Mouse (Mus musculus): ENCODE data around the gene Serinc1. TPM values are rescaled to one million over a fixed set of nuclear protein-coding genes. Genes with fewer than 3 reads are reported as not detected.
"Not testable (repeated sequence)": the region's sequence is repeated elsewhere in the genome, so short reads cannot be mapped to it uniquely, and the experiment has no call there.

Serinc1 gene
- total RNA-seq (2021): 100 to 1,000 TPM; 184 to 191 TPM
- long read RNA-seq, experiment 1, transcript Serinc1-201 (9 exons, 2,880 nt): major isoform, 229 of 242 reads
- long read RNA-seq, experiment 1, partial matches to known transcripts: 7 of 242 reads
- long read RNA-seq, experiment 1, other reads (novel, unspliced or antisense): 6 of 242 reads
- long read RNA-seq, experiment 2, transcript Serinc1-201 (9 exons, 2,880 nt): major isoform, 177 of 194 reads
- long read RNA-seq, experiment 2, partial matches to known transcripts: 9 of 194 reads
- long read RNA-seq, experiment 2, other reads (novel, unspliced or antisense): 8 of 194 reads

DNA sequence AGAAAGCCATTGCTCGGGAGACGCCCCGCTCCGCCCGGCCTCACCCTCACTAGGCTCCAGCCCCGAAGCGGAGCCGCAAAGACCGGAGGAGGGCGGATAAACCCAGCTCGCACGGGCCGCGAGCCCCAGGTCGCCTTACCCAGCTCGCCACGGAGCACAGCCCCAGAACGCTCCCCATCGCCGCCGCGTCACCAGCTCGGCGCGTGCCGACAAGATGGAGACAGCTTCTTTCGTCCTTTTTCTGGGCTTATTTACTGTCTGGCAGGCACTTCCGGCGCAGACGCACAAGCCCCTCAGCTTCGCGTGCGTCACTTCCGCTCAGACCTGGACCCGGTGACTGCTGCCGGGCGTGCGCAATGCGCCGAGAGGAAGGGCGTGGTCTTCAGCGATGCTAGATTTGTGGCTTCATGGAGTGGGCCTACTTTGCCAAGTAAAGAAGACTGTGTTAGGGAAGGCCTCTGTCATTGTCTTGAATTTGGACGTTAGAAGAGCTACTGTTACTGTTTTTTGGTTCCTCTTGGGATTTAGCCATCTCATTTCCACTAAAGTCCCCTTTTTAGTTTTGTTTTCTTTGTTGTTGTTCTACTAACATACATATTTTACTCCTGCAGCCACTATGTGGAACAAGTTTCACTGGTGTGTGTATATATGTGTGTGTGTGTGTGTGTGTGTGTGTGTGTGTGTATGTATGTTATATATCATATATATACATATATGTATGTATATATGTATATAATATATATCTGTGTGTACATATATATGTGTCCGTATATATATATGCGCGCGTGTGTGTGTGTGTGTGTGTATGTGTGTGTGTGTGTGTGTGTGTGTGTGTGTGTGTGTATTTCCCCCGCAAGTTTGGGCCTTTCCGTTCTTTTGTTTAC, at the start of gene Serinc1:
TSS of gene Serinc1 (minus strand) at position 313 of the 884 bp plus-strand sequence.
- peak; percentile 94 for DNase-seq (ENCODE audit: low spot score)

DNA sequence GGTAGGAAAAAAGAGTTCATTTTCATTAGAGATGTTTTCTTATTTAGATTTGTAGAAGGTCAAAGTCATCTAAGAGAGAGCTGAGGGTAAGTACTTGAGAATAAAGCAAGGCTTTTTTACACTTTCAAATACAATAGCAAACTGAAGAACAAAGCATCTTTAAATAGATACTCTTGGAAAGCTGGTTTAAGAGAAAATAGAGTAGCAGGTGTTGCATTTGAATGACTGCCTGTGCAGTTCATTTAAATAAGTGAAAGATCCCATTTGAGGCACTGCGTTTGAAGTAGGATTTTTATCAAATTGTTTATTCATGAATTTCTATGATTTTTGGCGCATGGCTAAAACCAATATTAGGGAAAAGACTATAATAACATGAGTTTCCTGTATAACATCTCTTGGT, 44.4 kb upstream of the Serinc1 start:
- DNase-seq (ENCODE audit: low spot score): no peak

DNA sequence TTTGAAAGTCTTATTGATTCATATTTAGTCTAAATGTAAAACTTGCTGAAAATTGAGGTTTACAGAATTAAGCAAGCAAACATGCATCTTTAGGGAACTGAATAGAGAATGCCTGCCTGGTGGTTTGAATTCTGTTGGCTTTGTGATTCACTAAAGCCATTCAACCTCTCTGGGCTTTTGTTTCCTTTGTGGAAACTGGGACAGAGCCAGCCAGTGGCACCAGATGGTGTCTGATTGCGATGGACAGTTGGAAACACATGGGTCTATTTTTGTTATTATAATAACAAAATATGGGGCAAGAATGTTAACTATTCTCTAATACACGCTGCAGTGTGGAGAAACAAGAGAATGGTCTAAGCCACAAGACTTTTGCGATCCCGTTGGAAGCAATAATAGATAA, 39.8 kb upstream of the Serinc1 start:
- no peak for DNase-seq (ENCODE audit: low spot score)

- peak; percentile 46 for DNase-seq (ENCODE audit: low spot score)
These were observed 38.9 kb upstream of the Serinc1 start for GRCm38 (mm10) chr10:57571211-57571730.

DNA sequence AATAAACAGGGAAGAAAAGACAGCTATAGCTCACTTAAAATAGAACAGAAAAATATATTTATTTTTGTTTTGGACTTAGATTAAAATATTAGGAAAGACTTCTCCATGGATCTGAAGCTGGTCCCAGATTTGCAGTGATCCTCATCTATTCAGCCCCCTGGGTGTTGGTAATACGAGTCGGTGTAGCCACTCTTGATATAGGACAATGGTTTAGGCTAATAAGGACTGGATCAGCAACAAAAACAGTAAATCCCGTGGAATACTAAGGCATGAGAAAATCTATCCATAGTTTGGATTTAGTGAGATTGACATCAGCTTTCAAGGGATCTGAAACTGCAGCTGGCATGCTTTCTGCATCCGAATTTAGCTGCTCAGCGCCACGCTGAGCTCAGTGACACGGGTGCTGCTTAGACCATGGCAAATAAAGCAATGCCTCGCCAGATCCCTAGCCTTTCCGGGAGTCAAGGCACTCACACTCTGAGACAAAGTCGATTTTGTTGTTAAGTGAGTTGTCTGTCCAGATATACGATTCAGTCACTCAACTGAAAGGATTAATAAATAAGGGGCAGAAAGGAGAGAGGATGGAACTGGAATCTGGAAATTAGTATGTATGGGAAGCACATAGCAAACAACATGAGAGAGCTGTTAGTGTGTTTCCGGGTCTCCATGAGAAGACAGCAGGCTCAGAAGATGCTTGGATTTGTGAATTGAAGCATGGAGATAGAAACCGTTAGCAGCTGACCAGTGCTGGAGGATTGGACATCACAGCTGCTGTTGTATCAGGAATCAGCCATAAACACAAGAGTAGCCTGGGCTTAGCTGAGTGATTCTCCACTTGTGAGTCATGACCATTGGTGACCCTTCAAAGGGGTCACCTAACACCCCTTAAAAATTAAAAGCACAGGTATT, 36.9 kb upstream of the Serinc1 start:
- DNase-seq (ENCODE audit: low spot score): no peak

- DNase-seq (ENCODE audit: low spot score): no peak
These were observed 33.9 kb upstream of the Serinc1 start for GRCm38 (mm10) chr10:57566221-57566620.

DNA sequence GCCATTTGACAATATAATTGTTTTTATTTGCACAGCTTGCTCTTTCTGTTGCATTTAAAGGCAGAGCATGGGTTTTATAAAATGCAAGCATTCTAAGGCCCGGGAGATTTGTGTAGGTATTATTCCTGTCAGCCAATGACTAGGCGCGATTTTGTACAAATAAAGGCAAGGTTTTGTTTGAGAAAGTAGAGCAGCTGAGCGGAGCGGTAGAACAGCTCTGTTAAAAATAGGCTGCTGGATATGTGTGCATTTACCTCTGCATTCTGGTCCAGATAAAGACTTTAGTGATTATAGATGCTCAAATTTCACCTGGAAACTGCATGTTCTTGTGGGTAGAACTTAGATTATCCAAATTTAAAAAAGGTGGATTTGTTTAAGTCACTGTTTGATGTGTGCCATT, 25.3 kb upstream of the Serinc1 start:
- DNase-seq (ENCODE audit: low spot score): no peak

GRCm38 (mm10) chr10:57553719-57554118, 21.4 kb upstream of the Serinc1 start:
- DNase-seq (ENCODE audit: low spot score): no peak

DNA sequence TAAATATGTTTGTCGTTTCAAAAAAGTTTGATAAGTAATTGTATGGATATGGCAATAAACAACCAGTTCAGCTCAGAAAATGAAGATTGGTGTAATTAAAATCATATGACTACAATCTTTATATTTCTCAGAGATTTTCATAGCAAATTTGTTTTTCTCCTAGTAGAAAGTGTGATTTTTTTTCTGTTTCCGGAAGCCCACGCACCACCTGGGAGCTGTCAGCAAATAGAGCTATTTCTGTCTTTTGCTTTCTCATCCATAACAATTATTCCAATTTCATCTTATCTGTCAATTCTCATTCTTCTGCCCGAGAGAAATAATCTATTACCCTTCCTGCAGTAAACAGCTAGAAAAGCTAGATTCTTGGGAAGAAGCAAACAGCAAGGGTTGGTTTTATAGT, 17.3 kb upstream of the Serinc1 start:
- DNase-seq (ENCODE audit: low spot score): no peak

DNA sequence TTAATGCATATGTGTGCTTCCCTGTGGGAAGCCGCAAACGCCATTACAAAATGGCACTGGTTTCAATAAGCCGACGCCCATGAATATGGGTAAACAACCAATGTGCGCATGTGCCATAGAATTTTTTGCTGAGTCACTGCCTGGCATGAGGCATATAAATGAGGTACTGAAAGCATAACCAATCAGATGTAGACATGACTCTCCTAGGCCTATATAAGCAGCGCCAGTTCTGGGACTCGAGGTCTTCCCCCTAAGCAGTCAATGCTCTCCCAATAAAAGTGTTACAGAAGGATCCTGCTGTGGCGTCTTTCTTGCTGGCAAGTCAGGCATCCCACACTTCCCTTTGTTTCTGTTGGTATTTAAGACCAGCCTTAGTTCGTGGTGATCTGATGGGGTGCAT, 11.6 kb upstream of the Serinc1 start:
- DNase-seq (ENCODE audit: low spot score): not testable (repeated sequence)

DNA sequence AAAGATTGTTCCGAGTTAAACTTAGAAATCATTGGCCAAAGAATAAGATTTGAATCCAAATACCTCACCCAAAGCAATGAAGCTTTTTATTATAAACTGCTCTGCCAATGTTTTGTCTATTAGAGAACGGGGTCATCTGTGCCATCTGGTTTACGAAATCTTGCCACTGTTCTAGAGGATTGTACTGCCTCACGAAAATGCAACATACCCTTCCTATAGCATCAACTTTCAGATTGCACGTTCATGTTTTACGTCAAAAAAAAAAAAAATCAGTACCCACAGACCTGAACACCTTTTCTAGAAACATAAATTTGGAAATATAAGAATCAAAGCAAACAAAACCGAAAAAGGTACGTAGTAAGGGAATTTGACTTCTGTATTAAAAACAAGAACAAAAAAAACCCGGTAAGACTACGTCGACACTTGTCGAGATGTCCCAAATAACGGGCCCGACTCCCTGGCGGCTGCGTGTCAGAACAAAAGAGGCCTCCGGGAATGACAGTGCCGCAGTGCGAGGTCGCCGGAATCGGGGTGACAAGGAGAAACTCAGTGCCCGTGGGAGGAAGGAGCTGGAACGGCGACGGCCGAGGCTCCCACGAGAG, 613 bp downstream of the Serinc1 start:
- no peak for DNase-seq (ENCODE audit: low spot score)

- DNase-seq (ENCODE audit: low spot score): no peak
These were observed 1.3 kb downstream of the Serinc1 start for GRCm38 (mm10) chr10:57531076-57531475.

- DNase-seq (ENCODE audit: low spot score): no peak
These were observed 5.9 kb downstream of the Serinc1 start for GRCm38 (mm10) chr10:57526469-57526868.

- DNase-seq (ENCODE audit: low spot score): peak; percentile 11
These were observed 17.1 kb downstream of the Serinc1 start for GRCm38 (mm10) chr10:57515278-57515677.

- DNase-seq (ENCODE audit: low spot score): no peak
These were observed 17.7 kb downstream of the Serinc1 start for GRCm38 (mm10) chr10:57514616-57515015.

DNA sequence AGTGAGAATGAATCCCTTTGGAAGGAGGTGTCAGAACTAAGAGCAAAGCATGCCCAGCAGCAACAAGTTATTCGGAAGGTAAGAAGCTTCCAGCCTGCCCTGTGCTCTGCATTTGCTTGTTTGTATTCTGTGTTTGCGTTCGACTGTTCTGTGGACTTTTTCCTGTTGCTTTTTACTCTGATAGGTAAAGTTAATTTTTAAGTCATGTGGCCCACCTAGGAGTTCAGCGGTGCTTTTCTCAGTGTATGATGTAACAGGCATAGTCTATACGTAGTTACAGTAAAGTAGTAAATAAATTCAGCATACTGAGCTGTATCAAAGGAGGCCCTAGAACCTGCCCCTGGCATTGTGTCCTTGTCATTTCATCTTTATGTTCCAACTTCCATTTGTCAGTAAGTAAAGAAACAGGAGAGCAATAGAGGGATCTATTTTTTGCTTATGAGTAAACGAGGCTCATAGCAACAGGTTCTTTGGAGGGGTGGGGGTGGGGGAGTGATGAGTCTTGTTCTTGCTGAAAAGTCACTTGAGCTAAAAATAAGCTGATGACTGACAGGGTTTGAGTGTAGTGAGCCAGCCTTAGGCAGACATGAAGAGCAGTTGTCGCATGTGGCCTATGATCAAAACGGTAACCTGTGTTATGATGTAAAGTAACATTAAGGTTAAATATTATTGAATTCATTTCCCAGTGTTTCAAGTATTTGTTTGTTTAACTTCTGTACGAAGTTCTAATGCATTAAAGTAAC, 32.7 kb downstream of the Serinc1 start:
- peak; percentile 40 for DNase-seq (ENCODE audit: low spot score)

DNA sequence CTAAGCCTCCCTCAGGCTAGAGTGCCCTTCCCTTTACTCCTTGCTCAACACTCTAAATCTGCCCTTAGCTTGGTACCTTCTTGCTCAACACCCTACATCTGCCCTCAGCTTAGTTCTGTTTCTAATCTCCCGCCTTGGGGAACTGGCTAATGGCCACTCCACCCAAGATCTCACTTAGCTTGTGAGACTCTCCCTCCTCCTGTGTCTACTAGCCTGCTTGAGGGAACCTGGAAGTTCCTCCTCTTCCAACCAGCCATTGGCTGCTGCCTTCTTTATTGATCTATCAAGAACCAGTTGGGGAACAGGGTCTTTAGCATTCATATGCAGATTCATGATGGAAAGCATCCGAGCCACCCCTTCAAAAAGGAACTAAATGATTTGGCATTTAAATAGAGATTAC, 40.3 kb downstream of the Serinc1 start:
- DNase-seq (ENCODE audit: low spot score): no peak

DNA sequence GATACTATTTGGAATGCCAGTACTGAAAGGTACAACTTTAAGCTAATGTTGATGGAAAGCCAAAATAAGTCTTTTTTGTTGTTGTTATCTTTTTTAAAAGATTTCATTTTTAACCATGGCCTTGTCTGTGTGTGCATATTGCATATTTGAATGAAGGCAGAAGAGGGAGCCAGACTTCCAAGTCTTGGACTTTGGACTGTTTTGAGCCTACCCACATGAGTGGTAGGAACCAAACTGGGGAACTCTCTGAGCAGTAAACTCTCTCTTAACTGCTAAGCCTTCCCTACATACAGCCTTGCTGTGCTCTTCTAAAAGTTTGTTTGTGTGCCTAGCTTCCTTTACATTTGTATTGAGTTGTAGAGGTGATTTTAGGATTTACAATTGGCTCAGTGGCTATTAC, 43.7 kb downstream of the Serinc1 start:
- no peak for DNase-seq (ENCODE audit: low spot score)

DNA sequence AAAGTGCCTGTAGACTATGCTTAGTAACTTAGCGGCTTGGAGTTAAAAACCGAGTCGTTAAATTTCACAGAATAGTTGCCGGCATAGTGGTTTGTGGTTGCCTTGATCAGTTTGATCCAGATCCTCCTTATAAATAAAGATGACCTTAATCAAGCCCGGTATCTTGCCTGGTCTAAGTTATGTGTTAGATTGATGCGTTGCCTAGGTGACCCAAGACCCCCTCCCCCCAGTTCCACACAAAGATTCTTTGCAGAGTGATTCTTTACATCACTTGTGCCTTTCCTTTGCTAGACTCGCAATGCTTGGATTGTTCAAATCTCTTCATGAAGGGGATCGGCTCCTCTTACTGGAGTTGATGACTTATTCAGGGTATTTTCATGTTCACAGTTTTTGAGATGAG, 45.1 kb downstream of the Serinc1 start:
- DNase-seq (ENCODE audit: low spot score): no peak

GRCm38 (mm10) chr10:57486542-57487071, 45.7 kb downstream of the Serinc1 start:
- no peak for DNase-seq (ENCODE audit: low spot score)
